Mouse (Mus musculus) megakaryocyte, embryonic 14.5 days (primary cell): ENCODE measurements at regions not wholly inside any gene's neighbourhood (a gene's known extent, or its start where the extent isn't known, plus 50 kb on each side); places are given as distances from the start of the nearest gene placed in this dataset.
A peak's percentile ranks its signal among the peaks of the same experiment; 100 is the strongest.

Experiments used
- H3K27me3 ChIP-seq: replicated peaks from 2 replicates; pipeline ENCODE3; 2012; ENCODE audit warnings: inconsistent platforms
- H3K36me3 ChIP-seq: replicated peaks from 2 replicates; pipeline ENCODE3; 2012; ENCODE audit warnings: low read length, inconsistent platforms, mixed read lengths
- H3K4me1 ChIP-seq: 2 replicates; pipeline ENCODE4 v1.6.1; 2012; ENCODE audit warnings: inconsistent platforms
- H3K4me3 ChIP-seq: replicated peaks from 2 replicates; pipeline ENCODE3; 2012; ENCODE audit warnings: moderate library complexity, mild to moderate bottlenecking, inconsistent platforms
- H3K9me3 ChIP-seq: 2 replicates; pipeline ENCODE4 v1.6.1; 2012; ENCODE audit warnings: inconsistent platforms
- FLI1 ChIP-seq: IDR thresholded peaks from 2 replicates; pipeline ENCODE4 v1.6.1; 2012; ENCODE audit warnings: low read length, inconsistent platforms, mixed read lengths
- GATA1 ChIP-seq: IDR thresholded peaks from 3 replicates; pipeline ENCODE4 v1.6.1; 2012; ENCODE audit warnings: mixed read lengths, low read length, inconsistent platforms, borderline replicate concordance

- TF ChIP-seq FLI1 (no peak), GATA1 (no peak)
- 0 out of 2 replicates have a peak, but pooled peaks cover 2% of the 10 kb centered on the region for H3K9me3 ChIP-seq
Observed at GRCm38 (mm10) chr3:68778354-68779040, 88.1 kb downstream of the Il12a start.

GRCm38 (mm10) chr3:68780843-68781242 lies 88.5 kb upstream of the 1110032F04Rik start:
- Histone ChIP-seq H3K4me1 (peaks cover 42% of the 10 kb centered on the region), H3K36me3 (no peaks in the 10 kb centered on the region), H3K9me3 (0 out of 2 replicates have a peak, but pooled peaks cover 2% of the 10 kb centered on the region), H3K4me3 (no peak overlapping the region), H3K27me3 (peaks cover 41% of the 10 kb centered on the region)
- TF ChIP-seq FLI1: no peak
- TF ChIP-seq GATA1: no peak

More at GRCm38 (mm10) chr3:68778354-68779040, 88.1 kb downstream of the Il12a start:
- H3K4me1 ChIP-seq: peaks cover 32% of the 10 kb centered on the region
- H3K4me3 ChIP-seq: no peak overlapping the region
- peaks cover 29% of the 10 kb centered on the region for H3K27me3 ChIP-seq
- H3K36me3 ChIP-seq: no peaks in the 10 kb centered on the region

- TF ChIP-seq FLI1: no peak
- peaks cover 43% of the 10 kb centered on the region for H3K27me3 ChIP-seq
- H3K4me1 ChIP-seq: peaks cover 42% of the 10 kb centered on the region
- H3K4me3 ChIP-seq: no peak overlapping the region
- H3K9me3 ChIP-seq: no peaks in the 10 kb centered on the region
- H3K36me3 ChIP-seq: no peaks in the 10 kb centered on the region
Observed at GRCm38 (mm10) chr3:68781466-68781865, 87.9 kb upstream of the 1110032F04Rik start.

- H3K4me3 ChIP-seq: no peak overlapping the region
- no peak for TF ChIP-seq FLI1
- TF ChIP-seq GATA1: no peak
- peaks cover 49% of the 10 kb centered on the region for H3K4me1 ChIP-seq
- no peaks in the 10 kb centered on the region for H3K9me3 ChIP-seq
- no peaks in the 10 kb centered on the region for H3K36me3 ChIP-seq
- peaks cover 50% of the 10 kb centered on the region for H3K27me3 ChIP-seq
Observed at GRCm38 (mm10) chr3:68782363-68782762, 87.0 kb upstream of the 1110032F04Rik start.

- Histone ChIP-seq H3K36me3 (no peaks in the 10 kb centered on the region), H3K4me3 (no peak overlapping the region), H3K27me3 (peaks cover 57% of the 10 kb centered on the region), H3K9me3 (peaks cover 9% of the 10 kb centered on the region; the same call in 1 of the 2 replicates), H3K4me1 (peaks cover 48% of the 10 kb centered on the region)
- no peak for TF ChIP-seq FLI1
- TF ChIP-seq GATA1: no peak
Observed at GRCm38 (mm10) chr3:68783666-68784416, 85.5 kb upstream of the 1110032F04Rik start.

GRCm38 (mm10) chr3:68786771-68787170 lies 82.6 kb upstream of the 1110032F04Rik start:
- peaks cover 64% of the 10 kb centered on the region for H3K4me1 ChIP-seq
- peaks cover 52% of the 10 kb centered on the region for H3K27me3 ChIP-seq
- H3K9me3 ChIP-seq: peaks cover 22% of the 10 kb centered on the region
- peaks cover 3% of the 10 kb centered on the region for H3K36me3 ChIP-seq
- no peak overlapping the region for H3K4me3 ChIP-seq
- TF ChIP-seq GATA1 (no peak), FLI1 (no peak)

GRCm38 (mm10) chr3:68787385-68788175 lies 81.8 kb upstream of the 1110032F04Rik start:
- peaks cover 61% of the 10 kb centered on the region for H3K4me1 ChIP-seq
- no peak overlapping the region for H3K4me3 ChIP-seq
- H3K27me3 ChIP-seq: peaks cover 57% of the 10 kb centered on the region
- peaks cover 22% of the 10 kb centered on the region for H3K9me3 ChIP-seq
- peaks cover 3% of the 10 kb centered on the region for H3K36me3 ChIP-seq
- TF ChIP-seq FLI1: no peak
- TF ChIP-seq GATA1: no peak

- H3K36me3 ChIP-seq: peaks cover 3% of the 10 kb centered on the region
- H3K4me3 ChIP-seq: peak overlapping the region; percentile 83
- H3K27me3 ChIP-seq: peaks cover 51% of the 10 kb centered on the region
- H3K9me3 ChIP-seq: peaks cover 22% of the 10 kb centered on the region
- TF ChIP-seq FLI1 (no peak), GATA1 (peak; percentile 45; the same call in 1 of the 3 replicates)
- peaks cover 57% of the 10 kb centered on the region for H3K4me1 ChIP-seq
Observed at GRCm38 (mm10) chr3:68789491-68789890, 79.9 kb upstream of the 1110032F04Rik start.

- Histone ChIP-seq H3K4me1 (peaks cover 56% of the 10 kb centered on the region), H3K27me3 (peaks cover 41% of the 10 kb centered on the region), H3K9me3 (peaks cover 22% of the 10 kb centered on the region), H3K4me3 (no peak overlapping the region), H3K36me3 (peaks cover 3% of the 10 kb centered on the region)
- TF ChIP-seq GATA1 (no peak), FLI1 (no peak)
Observed at GRCm38 (mm10) chr3:68790466-68790865, 78.9 kb upstream of the 1110032F04Rik start.
